Mouse (Mus musculus) telencephalon, adult 2 months (tissue): ENCODE measurements at regions not wholly inside any gene's neighbourhood (a gene's known extent, or its start where the extent isn't known, plus 50 kb on each side); places are given as distances from the start of the nearest gene placed in this dataset.

ENCODE experiments used
- DNase-seq: peaks from one replicate; pipeline ENCODE4 v3.0.0-alpha.2; 2011; ENCODE audit warnings: low read depth, low spot score

- no peak for DNase-seq
These were observed 237.1 kb upstream of the Mpped2 start for GRCm38 (mm10) chr2:106455972-106456371.

- no peak for DNase-seq
These were observed 235.1 kb upstream of the Mpped2 start for GRCm38 (mm10) chr2:106458003-106458402.

GRCm38 (mm10) chr2:106461021-106461420, 232.0 kb upstream of the Mpped2 start:
- no peak for DNase-seq

GRCm38 (mm10) chr2:106461490-106461889, 231.6 kb upstream of the Mpped2 start:
- DNase-seq, result no peak

GRCm38 (mm10) chr2:106461973-106462637, 231.0 kb upstream of the Mpped2 start:
- DNase-seq, result no peak

GRCm38 (mm10) chr2:106465055-106465454, 228.0 kb upstream of the Mpped2 start:
- DNase-seq, result no peak

GRCm38 (mm10) chr2:106465831-106466230, 227.2 kb upstream of the Mpped2 start:
- DNase-seq, result no peak

- no peak for DNase-seq
These were observed 223.9 kb upstream of the Mpped2 start for GRCm38 (mm10) chr2:106469196-106469595.

GRCm38 (mm10) chr2:106473458-106473857, 219.6 kb upstream of the Mpped2 start:
- no peak for DNase-seq

GRCm38 (mm10) chr2:106477991-106478390, 215.1 kb upstream of the Mpped2 start:
- DNase-seq, result no peak

GRCm38 (mm10) chr2:106487335-106488082, 205.6 kb upstream of the Mpped2 start:
- no peak for DNase-seq

- DNase-seq, result no peak
These were observed 194.3 kb upstream of the Mpped2 start for GRCm38 (mm10) chr2:106498735-106499134.

GRCm38 (mm10) chr2:106499227-106499928, 193.7 kb upstream of the Mpped2 start:
- DNase-seq, result no peak

GRCm38 (mm10) chr2:106504933-106505420, 188.1 kb upstream of the Mpped2 start:
- DNase-seq, result peak; percentile 64

- peak; percentile 75 for DNase-seq
These were observed 181.2 kb upstream of the Mpped2 start for GRCm38 (mm10) chr2:106511889-106512288.

GRCm38 (mm10) chr2:106512338-106513024, 180.6 kb upstream of the Mpped2 start:
- DNase-seq, result no peak

GRCm38 (mm10) chr2:106513025-106513386, 180.1 kb upstream of the Mpped2 start:
- DNase-seq, result no peak

- peak; percentile 90 for DNase-seq
These were observed 175.8 kb upstream of the Mpped2 start for GRCm38 (mm10) chr2:106517224-106517623.

GRCm38 (mm10) chr2:106522961-106523360, 170.1 kb upstream of the Mpped2 start:
- peak; percentile 67 for DNase-seq

- no peak for DNase-seq
These were observed 166.1 kb upstream of the Mpped2 start for GRCm38 (mm10) chr2:106527008-106527407.

- no peak for DNase-seq
These were observed 163.8 kb upstream of the Mpped2 start for GRCm38 (mm10) chr2:106529247-106529646.

GRCm38 (mm10) chr2:106529746-106530145, 163.3 kb upstream of the Mpped2 start:
- no peak for DNase-seq
